Mouse (Mus musculus): ENCODE measurements at regions not wholly inside any gene's neighbourhood (a gene's known extent, or its start where the extent isn't known, plus 50 kb on each side); places are given as distances from the start of the nearest gene placed in this dataset.

DNA sequence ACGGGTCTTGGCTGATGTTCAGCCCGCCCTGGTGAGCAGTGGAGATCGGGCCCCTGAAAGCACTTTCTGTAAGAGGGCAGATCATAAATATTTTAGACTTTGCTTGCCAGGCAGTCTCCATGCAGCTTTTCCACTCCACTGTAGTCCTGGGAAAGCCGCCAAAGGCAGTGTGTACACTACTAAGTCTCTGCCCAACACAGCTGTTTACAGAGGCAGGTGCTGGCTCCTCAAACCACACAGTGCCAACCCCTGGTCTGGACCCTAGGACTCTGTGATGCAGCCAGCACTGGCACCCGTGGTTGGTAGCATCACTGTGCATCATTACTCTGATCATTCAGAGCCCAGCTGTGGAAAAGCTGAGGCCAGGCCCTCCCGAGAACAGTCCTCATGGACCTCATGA lies 458.4 kb downstream of the Cdh26 start:
- ATAC-seq (ENCODE audit: insufficient number of reproducible peaks, low FRiP score, low TSS enrichment) = no peak

DNA sequence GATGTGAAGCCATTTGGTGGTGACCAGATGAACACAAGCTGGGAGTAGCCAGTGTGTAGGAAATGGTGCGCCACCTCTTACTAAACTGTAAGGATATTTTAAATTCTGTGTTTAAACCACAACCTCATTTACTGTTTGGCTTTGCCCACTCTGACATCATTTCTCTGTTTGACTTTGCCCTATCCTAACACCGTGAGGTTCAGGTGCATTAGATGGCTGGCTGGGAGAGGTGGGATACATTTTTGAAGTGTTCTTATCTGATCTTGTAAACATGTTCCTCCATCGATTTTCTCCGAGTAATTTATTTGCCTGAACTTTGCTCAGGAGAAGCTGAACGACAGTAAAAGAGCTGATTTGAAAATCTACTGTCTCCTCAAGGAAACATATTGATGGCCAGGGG lies 472.1 kb downstream of the Cdh26 start:
- no peak for ATAC-seq (ENCODE audit: insufficient number of reproducible peaks, low FRiP score, low TSS enrichment)

DNA sequence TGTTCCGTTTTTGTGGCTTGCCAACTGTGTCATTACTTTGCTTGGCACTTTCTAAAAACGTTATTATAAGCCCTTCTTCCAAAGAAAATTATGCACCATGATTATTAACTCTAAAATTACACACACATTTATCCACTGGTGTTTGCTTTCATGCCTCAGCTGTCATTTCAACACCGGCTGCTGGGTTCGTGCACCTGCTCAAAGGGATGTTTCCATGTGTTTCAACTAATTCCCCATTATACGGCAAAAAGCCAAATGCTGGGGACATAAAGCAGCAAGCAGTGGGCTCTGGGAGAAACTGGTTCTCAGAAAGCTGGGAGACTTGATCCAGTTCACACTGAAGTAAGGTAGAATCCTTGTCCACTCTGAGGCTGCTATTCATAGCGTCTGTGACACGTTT lies 479.0 kb downstream of the Cdh26 start:
- no peak for ATAC-seq (ENCODE audit: insufficient number of reproducible peaks, low FRiP score, low TSS enrichment)

GRCm38 (mm10) chr2:178911646-178912045 lies 481.3 kb downstream of the Cdh26 start:
- no peak for ATAC-seq (ENCODE audit: insufficient number of reproducible peaks, low FRiP score, low TSS enrichment)

- no peak for ATAC-seq (ENCODE audit: insufficient number of reproducible peaks, low FRiP score, low TSS enrichment)
Measured at GRCm38 (mm10) chr2:178916316-178917033, 486.1 kb downstream of the Cdh26 start.

GRCm38 (mm10) chr2:178924456-178925115 lies 494.3 kb downstream of the Cdh26 start:
- ATAC-seq (ENCODE audit: insufficient number of reproducible peaks, low FRiP score, low TSS enrichment) = no peak

- ATAC-seq (ENCODE audit: insufficient number of reproducible peaks, low FRiP score, low TSS enrichment) = no peak
Measured at GRCm38 (mm10) chr2:178927038-178927660, 496.8 kb downstream of the Cdh26 start.

GRCm38 (mm10) chr2:178929033-178929432 lies 498.7 kb downstream of the Cdh26 start:
- ATAC-seq (ENCODE audit: insufficient number of reproducible peaks, low FRiP score, low TSS enrichment) = no peak

- ATAC-seq (ENCODE audit: insufficient number of reproducible peaks, low FRiP score, low TSS enrichment) = no peak
Measured at GRCm38 (mm10) chr2:178930125-178930524, 499.8 kb downstream of the Cdh26 start.

- no peak for ATAC-seq (ENCODE audit: insufficient number of reproducible peaks, low FRiP score, low TSS enrichment)
Measured at GRCm38 (mm10) chr2:178948471-178948870, 493.8 kb upstream of the Cdh4 start.

DNA sequence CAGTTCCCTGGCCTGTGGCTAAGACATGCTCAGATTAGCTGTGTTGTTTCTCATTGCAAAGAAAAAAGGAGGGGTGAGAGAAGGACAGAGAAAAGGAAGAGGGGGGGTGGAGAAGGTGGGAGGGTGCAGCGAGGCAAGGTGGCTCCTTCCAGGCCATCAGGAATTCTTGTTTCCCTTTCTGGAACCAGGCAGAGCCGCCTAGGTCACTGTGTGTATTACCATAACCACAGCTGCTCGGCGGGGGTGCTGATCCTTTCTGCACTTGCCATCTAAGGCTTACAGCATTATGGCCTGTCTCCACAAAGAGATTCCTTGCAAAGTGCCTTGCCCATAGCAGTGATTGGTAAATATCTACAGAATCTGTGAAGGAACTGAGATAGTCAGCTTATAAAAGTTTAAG lies 493.1 kb upstream of the Cdh4 start:
- ATAC-seq (ENCODE audit: insufficient number of reproducible peaks, low FRiP score, low TSS enrichment) = no peak

DNA sequence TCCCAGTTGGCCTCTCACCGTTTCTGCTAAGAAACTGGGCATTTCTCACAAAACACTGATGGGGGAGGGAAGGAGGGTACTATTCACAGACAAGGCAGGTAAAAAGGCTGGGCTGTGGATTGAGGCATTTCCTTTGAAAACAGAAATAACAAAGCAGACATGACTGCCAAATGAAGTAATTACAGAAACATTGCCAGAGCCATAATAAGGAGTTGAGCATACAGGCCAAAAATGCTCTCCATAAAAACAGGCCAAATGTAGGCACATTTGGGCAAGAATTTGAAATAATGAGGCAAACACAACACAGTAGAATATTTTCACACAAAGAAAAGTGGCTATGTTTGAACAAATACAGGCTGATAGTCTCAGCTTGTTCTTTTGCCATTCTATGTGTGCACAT lies 491.9 kb upstream of the Cdh4 start:
- ATAC-seq (ENCODE audit: insufficient number of reproducible peaks, low FRiP score, low TSS enrichment) = no peak

- ATAC-seq (ENCODE audit: insufficient number of reproducible peaks, low FRiP score, low TSS enrichment) = no peak
Measured at GRCm38 (mm10) chr2:178954420-178955067, 487.7 kb upstream of the Cdh4 start.

DNA sequence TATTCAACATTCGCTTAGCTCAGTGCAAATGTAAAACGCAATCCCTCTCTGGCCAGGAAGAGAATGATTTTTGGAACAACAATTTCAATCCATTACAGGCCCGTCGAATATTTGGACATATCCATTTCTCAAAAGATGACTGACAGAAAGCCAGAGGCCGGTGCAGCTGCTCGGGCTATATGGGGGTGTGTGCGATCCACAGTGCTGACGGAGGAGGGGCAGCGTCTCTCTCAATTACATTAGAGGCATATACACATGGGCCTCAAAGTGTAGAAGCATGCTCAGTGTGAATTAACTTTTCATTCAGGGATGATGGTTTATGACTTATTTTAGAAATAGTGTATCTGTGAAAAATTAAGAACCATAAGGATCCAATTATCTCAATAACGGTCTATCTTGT lies 483.4 kb upstream of the Cdh4 start:
- no peak for ATAC-seq (ENCODE audit: insufficient number of reproducible peaks, low FRiP score, low TSS enrichment)

GRCm38 (mm10) chr2:178959603-178960002 lies 482.6 kb upstream of the Cdh4 start:
- no peak for ATAC-seq (ENCODE audit: insufficient number of reproducible peaks, low FRiP score, low TSS enrichment)

DNA sequence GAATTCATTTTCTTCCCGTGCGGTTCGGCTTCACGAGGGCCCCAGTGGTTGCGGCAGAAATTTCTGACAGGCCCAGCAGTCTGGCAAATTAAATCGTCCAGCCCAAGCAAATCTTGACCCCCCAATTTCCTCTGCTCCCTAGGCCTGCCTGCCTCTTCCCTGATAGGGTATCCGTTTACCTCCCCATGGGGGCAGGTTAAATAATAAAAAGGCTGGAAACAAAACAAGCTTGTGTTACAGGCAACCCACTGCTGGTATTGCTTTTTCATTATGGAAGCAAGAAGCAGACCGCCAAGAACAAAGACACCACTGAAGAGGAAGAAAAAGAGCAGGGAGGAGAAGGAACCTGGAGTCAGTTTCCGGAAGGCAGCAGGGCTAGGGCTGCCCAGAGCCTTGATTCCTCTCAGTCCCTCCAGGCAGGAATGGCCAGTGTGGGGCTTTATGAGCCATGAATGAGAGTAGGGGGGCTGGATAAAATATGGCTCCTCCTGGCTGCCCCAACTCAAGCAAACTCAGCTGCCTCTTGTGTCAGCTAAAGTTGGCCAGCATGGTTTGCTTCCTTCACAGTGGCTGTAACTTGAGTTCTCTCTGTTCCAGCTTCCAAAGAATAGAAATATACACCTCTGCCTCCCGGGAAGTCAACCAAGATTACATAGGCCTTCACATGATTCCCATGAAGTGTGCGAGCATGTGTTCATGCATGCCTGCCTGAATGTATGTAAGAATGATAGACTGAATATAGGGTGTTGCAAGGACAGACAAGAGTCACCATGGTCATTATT lies 474.5 kb upstream of the Cdh4 start:
- no peak for ATAC-seq (ENCODE audit: insufficient number of reproducible peaks, low FRiP score, low TSS enrichment)

DNA sequence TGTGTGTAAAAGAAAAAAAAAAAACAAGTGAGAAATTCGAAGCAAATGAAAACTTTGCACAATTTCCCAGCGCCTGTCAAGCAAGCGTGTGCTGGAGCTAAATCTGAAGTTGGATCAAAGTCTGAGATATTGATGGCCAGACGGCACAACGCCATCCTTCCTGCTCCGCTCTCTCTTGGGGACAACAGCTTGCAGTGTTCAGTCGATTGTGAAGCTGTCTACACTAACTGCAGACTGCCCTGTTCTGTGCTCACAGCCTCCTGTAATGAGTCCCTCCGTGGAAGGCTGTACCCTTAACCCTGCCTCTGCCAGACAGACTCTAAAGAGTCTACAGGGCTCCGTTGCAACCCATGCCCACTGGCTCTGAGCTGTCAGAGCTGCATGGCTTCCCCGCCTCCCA lies 472.5 kb upstream of the Cdh4 start:
- ATAC-seq (ENCODE audit: insufficient number of reproducible peaks, low FRiP score, low TSS enrichment) = no peak

DNA sequence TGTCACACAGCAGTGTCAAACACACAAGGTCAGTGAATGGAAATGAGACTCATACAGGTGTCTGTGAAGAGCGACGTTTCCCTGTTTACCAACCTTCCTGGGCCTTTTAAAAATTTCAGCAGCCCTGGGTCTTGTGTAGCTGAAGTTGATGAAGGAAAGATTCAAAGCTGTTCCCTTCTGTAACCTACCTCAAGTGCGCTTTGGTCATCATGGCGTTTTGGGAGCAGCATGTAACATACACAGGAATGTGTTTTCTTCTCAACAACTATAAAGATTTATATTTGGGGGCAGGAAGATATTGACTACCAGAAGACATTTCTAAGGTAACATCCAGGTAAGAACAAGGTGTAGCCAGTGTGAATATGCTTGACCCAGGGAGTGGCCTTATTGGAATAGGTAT lies 466.9 kb upstream of the Cdh4 start:
- no peak for ATAC-seq (ENCODE audit: insufficient number of reproducible peaks, low FRiP score, low TSS enrichment)

- no peak for ATAC-seq (ENCODE audit: insufficient number of reproducible peaks, low FRiP score, low TSS enrichment)
Measured at GRCm38 (mm10) chr2:178976046-178976445, 466.2 kb upstream of the Cdh4 start.

GRCm38 (mm10) chr2:178976495-178976894 lies 465.7 kb upstream of the Cdh4 start:
- no peak for ATAC-seq (ENCODE audit: insufficient number of reproducible peaks, low FRiP score, low TSS enrichment)

All from cerebellum, adult (tissue).